8 mouse cellular contexts compared by ENCODE assay signal in the genomic region with DNA sequence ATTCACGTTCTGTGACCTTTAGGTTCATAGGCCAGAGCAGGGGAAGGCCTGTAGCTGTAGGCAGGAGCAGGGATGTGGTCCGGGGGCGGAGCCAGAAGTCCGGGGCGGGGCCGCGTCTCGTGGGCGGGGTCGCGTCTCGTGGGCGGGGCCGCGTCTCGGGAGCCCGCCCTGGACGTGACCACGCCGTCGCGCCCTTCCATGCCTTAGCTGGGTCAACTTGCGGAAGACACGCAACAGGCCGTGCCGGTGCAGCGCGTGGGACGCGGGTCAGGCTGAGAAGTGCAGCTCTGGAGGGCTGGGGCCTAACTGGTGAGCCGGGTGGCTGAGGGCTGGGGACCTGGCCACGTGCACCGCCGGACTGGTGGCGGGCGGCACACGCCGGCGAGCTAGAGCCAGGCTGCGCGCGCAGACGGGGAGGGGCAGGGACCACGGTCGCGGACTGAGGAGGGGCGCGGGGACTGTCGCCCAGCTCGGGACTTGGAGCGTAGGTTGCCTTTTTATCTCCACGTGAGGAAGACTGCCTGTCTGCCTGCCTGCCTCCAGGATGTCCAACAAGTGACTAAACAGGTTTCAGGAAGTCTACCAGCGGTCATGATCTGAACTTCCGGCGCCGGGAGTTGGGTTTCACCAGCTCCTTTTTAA. TPM values are rescaled to one million over a fixed set of nuclear protein-coding genes. Genes with fewer than 3 reads are reported as not detected.
DNase-seq lines count a peak whose midpoint lies in the region; ATAC-seq and TF ChIP-seq lines count a peak whose summit lies in the region.

A gene (plus strand): TSS at position 139 of the 642 bp plus-strand sequence.

- peaks cover 3% of the 10 kb centered on the region; the same call in 1 of the 2 replicates for H3K4me1 ChIP-seq in hindbrain, embryonic 13.5 days (replicated peaks)

- H3K27ac ChIP-seq in hindbrain, embryonic 13.5 days: no peak within 1 kb of the TSS

- no peak for DNase-seq in Patski (ENCODE audit: low read depth, low spot score)
- peak; percentile 76 to 83 for DNase-seq in cerebellum, postnatal 14 days
- peak; percentile 55 to 65 for DNase-seq in frontal cortex, postnatal 14 days (ENCODE audit: low spot score in 2 of 2)
- DNase-seq in layer of hippocampus, postnatal 25 days (ENCODE audit: extremely low spot score in 1 of 2, low spot score in 1 of 2): peak; percentile 62 to 81
- DNase-seq in lung, postnatal 14 days: peak; percentile 82
- DNase-seq in ovary, postnatal 36 days (ENCODE audit: low spot score): peak; percentile 78
- DNase-seq in thymus, postnatal 14 days: peak; percentile 89

- peak within 1 kb of the TSS; percentile 67 for H3K4me3 ChIP-seq in hindbrain, embryonic 13.5 days

- 3% methylated on average over 54 of the region's 56 CpGs for WGBS in hindbrain, embryonic 13.5 days

- no peak for TF ChIP-seq CTCF in Patski (IDR thresholded peaks at IDR 0.05)

- H3K9me3 ChIP-seq in hindbrain, embryonic 13.5 days: no peaks in the 10 kb centered on the region

- CTCF ChIA-PET in Patski (lab: Charles Lee): interaction anchor here (1.0 to 1.4 kb wide), 4 partner anchors 9 to 146 kb away, joined by 3 to 8 read pairs (median 3); no protein-coding TSS in a partner anchor

- peak within 1 kb of the TSS; percentile 72 for H3K9ac ChIP-seq in hindbrain, embryonic 13.5 days

- in situ Hi-C loops in Patski (cut with MboI; ENCODE audit: low pct_unique_long_range_greater_than_20kb): no loop called here

- H3K4me2 ChIP-seq in hindbrain, embryonic 13.5 days: peak within 1 kb of the TSS; percentile 82

- ATAC-seq in Patski: peak; percentile 89
- ATAC-seq in hindbrain, embryonic 13.5 days (ENCODE audit: low FRiP score): peak; percentile 94

- no peaks in the 10 kb centered on the region for H3K27me3 ChIP-seq in Patski
- H3K27me3 ChIP-seq in hindbrain, embryonic 13.5 days: no peaks in the 10 kb centered on the region

- POLR2A ChIA-PET in Patski (lab: Charles Lee): no interaction called here

- no peaks in the 10 kb centered on the region for H3K36me3 ChIP-seq in hindbrain, embryonic 13.5 days

RNA-seq across cellular contexts. Expression of the gene that starts here (rescaled TPM):
- polyA plus RNA-seq in Patski (2021): 24.6 TPM
- polyA plus RNA-seq in hindbrain, embryonic 13.5 days (2015; fragmentation: Nextera tagmentation; extraction: Ambion mirVana): 13.3 and 13.7 TPM in 2 replicates
- 10 to 100 TPM; 13.8 to 16.2 TPM for total RNA-seq in layer of hippocampus, postnatal 25 days (2021)
